Mouse (Mus musculus) spleen, adult 2 months (tissue): ENCODE results near the gene Mtch1. TPM values are rescaled to one million over a fixed set of nuclear protein-coding genes. Genes with fewer than 3 reads are reported as not detected.

Source experiments
- DNase-seq, 2 experiments: peaks; one replicate each; pipeline versions ENCODE4 v3.0.0 to v3.0.0-alpha.2; 2012 to 2021; ENCODE audit warnings: low spot score in 2 of 2, low read depth in 1 of 2
- H3K27ac ChIP-seq: fragments of 200-500 bp; 2 replicates; pipeline ENCODE4 v1.5.1; 2012; ENCODE audit warnings: low read length, inconsistent platforms; ENCODE audit not compliant: insufficient read depth
- H3K27me3 ChIP-seq: fragments of 200-500 bp; 2 replicates; pipeline ENCODE4 v1.6.1; 2012; ENCODE audit warnings: mild to moderate bottlenecking, moderate library complexity, low read length, inconsistent platforms; ENCODE audit not compliant: control insufficient read depth, insufficient read depth
- H3K36me3 ChIP-seq: fragments of 200-500 bp; 2 replicates; pipeline ENCODE4 v1.6.1; 2012; ENCODE audit warnings: mild to moderate bottlenecking, low read length, inconsistent platforms; ENCODE audit not compliant: control insufficient read depth, insufficient read depth
- H3K4me1 ChIP-seq: fragments of 200-500 bp; 2 replicates; pipeline ENCODE4 v1.6.1; 2011; ENCODE audit warnings: inconsistent platforms; ENCODE audit not compliant: control insufficient read depth, insufficient read depth, insufficient read length
- H3K4me3 ChIP-seq: fragments of 200-500 bp; 2 replicates; pipeline ENCODE4 v1.5.1; 2011; ENCODE audit warnings: mild to moderate bottlenecking, inconsistent platforms; ENCODE audit not compliant: insufficient read depth, insufficient read length; ENCODE audit errors: extremely low read depth
- CTCF ChIP-seq: fragments of 200-500 bp; IDR thresholded peaks from 2 replicates; pipeline ENCODE4 v1.5.1; 2011; ENCODE audit warnings: mild to moderate bottlenecking, inconsistent platforms; ENCODE audit not compliant: insufficient read depth, insufficient read length, insufficient replicate concordance; ENCODE audit errors: extremely low read depth
- POLR2A ChIP-seq: fragments of 200-500 bp; IDR thresholded peaks from 2 replicates; pipeline ENCODE4 v1.6.1; 2011; ENCODE audit warnings: low read depth, low read length, inconsistent platforms
- WGBS: fragments of 180-500 bp; shearing (Covaris S2); methylation state at CpG from one replicate; pipeline ENCODE4 v1.1.7; 2018; 5-methylcytosine and 5-hydroxymethylcytosine counted together
- polyA plus RNA-seq: library from polyadenylated mRNA; depleted of rRNA; stranded (reverse); fragments of >200 nt; gene quantifications from 2 replicates; pipeline ENCODE4 v1.2.3, GENCODE M21; 2012

Mtch1 gene
- polyA plus RNA-seq, 1 experiment = 145 TPM

DNA sequence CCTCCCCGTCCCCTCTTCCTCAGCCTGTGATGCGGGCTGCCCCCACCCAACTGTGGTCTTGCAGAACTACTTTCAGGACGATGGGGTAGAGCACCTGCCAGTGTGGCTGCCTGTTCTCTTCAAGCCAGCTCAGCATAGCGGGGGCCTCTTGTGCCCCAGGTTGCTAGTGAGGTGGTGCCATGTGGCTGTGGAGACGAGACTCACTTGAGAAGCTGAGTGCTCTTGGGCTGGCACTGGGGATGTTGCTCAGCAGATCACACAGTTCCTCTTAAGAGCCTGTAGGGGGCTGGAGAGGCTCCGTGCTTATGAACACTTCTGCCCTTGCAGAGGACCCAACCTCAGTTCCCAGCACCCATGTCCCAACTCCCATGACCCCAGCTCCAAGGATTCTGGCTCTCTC, 49.9 kb downstream of the Mtch1 start:
- TF ChIP-seq POLR2A (no peak), CTCF (no peak)
- Histone ChIP-seq H3K4me1 (peaks cover under 1% of the 10 kb centered on the region; the same call in 1 of the 2 replicates), H3K27ac (no peak overlapping the region), H3K4me3 (no peak overlapping the region), H3K36me3 (peaks cover 41% of the 10 kb centered on the region), H3K27me3 (no peaks in the 10 kb centered on the region)
- 66% methylated on average over 6 of the region's 6 CpGs for WGBS
- no peak for DNase-seq

- 90% methylated on average over 10 of the region's 10 CpGs for WGBS
- Histone ChIP-seq H3K36me3 (peaks cover 41% of the 10 kb centered on the region), H3K4me1 (no peaks in the 10 kb centered on the region; the same call in 1 of the 2 replicates), H3K27me3 (no peaks in the 10 kb centered on the region), H3K27ac (no peak overlapping the region), H3K4me3 (no peak overlapping the region)
- no peak for TF ChIP-seq CTCF
- no peak for TF ChIP-seq POLR2A
- no peak for DNase-seq
Observed at GRCm38 (mm10) chr17:29297321-29297720, 50.4 kb downstream of the Mtch1 start.

DNA sequence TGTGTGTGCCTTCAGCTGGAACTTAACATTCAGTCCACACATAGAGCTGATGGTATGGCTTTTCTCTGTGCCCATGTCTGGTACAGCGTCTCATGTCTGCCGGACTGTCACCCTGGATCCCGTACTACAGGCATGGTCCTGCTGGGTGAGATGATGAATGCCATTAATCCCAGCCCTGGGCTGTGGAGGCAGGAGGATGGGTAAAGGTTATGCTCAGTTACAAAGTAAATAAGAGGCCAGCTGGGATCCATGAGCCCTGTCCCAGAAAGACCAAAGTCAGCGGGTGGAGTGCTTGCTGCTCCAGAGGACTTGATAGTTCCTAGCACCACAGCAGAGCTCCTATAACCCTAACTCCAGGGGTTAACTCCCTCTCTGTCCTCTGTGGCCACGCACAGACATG, 51.9 kb downstream of the Mtch1 start:
- H3K4me1 ChIP-seq = peaks cover 6% of the 10 kb centered on the region
- no peak overlapping the region for H3K4me3 ChIP-seq
- WGBS = 94% methylated on average over 5 of the region's 5 CpGs
- H3K27me3 ChIP-seq = no peaks in the 10 kb centered on the region
- no peak overlapping the region for H3K27ac ChIP-seq
- DNase-seq = no peak
- no peak for TF ChIP-seq POLR2A
- TF ChIP-seq CTCF = no peak
- peaks cover 39% of the 10 kb centered on the region for H3K36me3 ChIP-seq

- no peak for DNase-seq
- TF ChIP-seq CTCF (no peak), POLR2A (no peak)
- Histone ChIP-seq H3K36me3 (peaks cover 37% of the 10 kb centered on the region), H3K27me3 (no peaks in the 10 kb centered on the region), H3K4me3 (no peak overlapping the region), H3K27ac (no peak overlapping the region), H3K4me1 (peaks cover 6% of the 10 kb centered on the region)
- WGBS = 89% methylated on average over 9 of the region's 9 CpGs
Observed at GRCm38 (mm10) chr17:29293807-29294605, 53.7 kb downstream of the Mtch1 start.

- DNase-seq = no peak
Observed at GRCm38 (mm10) chr17:29292996-29293395, 54.7 kb downstream of the Mtch1 start.

GRCm38 (mm10) chr17:29291793-29292192, 55.9 kb downstream of the Mtch1 start:
- Histone ChIP-seq H3K4me1 (peaks cover 6% of the 10 kb centered on the region), H3K36me3 (peaks cover 25% of the 10 kb centered on the region), H3K27ac (peak overlapping the region; percentile 57), H3K27me3 (no peaks in the 10 kb centered on the region), H3K4me3 (no peak overlapping the region)
- no peak for TF ChIP-seq POLR2A
- WGBS = 72% methylated on average over 7 of the region's 7 CpGs
- DNase-seq = no peak

More at GRCm38 (mm10) chr17:29292996-29293395, 54.7 kb downstream of the Mtch1 start:
- 72% methylated on average over 3 of the region's 3 CpGs for WGBS
- peaks cover 32% of the 10 kb centered on the region for H3K36me3 ChIP-seq
- no peak overlapping the region for H3K27ac ChIP-seq
- H3K4me1 ChIP-seq = peaks cover 6% of the 10 kb centered on the region
- H3K4me3 ChIP-seq = no peak overlapping the region
- TF ChIP-seq CTCF (no peak), POLR2A (no peak)
- no peaks in the 10 kb centered on the region for H3K27me3 ChIP-seq
